Mouse (Mus musculus): Measurements from ENCODE around the gene Krt17.

- TF ChIP-seq EP300 (IDR thresholded peaks at IDR 0.05; ENCODE audit: insufficient read depth, low read depth, low read length) (0 out of 2 replicates have a peak, but pooled peaks have one; percentile 11), CTCF (IDR thresholded peaks at IDR 0.05; ENCODE audit: low read depth, low read length) (no peak)
Observed at GRCm38 (mm10) chr11:100288942-100289341, 28.1 kb upstream of the Krt17 start.

All from ES-Bruce4 (cell line).